Mouse (Mus musculus) megakaryocyte progenitor cell, adult 5-6 weeks (primary cell): Measurements from ENCODE around the gene Gm20773. TPM values are rescaled to one million over a fixed set of nuclear protein-coding genes. Genes with fewer than 3 reads are reported as not detected.
"Not testable (repeated sequence)": the region's sequence is repeated elsewhere in the genome, so short reads cannot be mapped to it uniquely, and the experiment has no call there.

Experiments
- ATAC-seq: replicated peaks from 2 replicates; pipeline ENCODE4 v1.8.0; 2016; ENCODE audit warnings: mild to moderate bottlenecking, moderate TSS enrichment, inconsistent platforms; ENCODE audit not compliant: poor library complexity
- total RNA-seq, 2 experiments: library from RNA; stranded (forward) in 1 of 2; stranded (reverse) in 1 of 2; fragments of 157-497, 149-512 nt in 1 of 2; fragments of 200-1000 nt in 1 of 2; gene quantifications; 2 replicates each; pipeline versions ENCODE4 v1.2.3 to v1.2.4; 2015 to 2017

The Gm20773 gene
- total RNA-seq (2015) (not detected in 2 replicates), total RNA-seq (2017) (not detected in 2 replicates)

- not testable (repeated sequence) for ATAC-seq
Measured at GRCm38 (mm10) chrY:13493726-13494125, at the start of gene Gm20773. Gm20773 (plus strand) TSS chrY:13494026.

DNA sequence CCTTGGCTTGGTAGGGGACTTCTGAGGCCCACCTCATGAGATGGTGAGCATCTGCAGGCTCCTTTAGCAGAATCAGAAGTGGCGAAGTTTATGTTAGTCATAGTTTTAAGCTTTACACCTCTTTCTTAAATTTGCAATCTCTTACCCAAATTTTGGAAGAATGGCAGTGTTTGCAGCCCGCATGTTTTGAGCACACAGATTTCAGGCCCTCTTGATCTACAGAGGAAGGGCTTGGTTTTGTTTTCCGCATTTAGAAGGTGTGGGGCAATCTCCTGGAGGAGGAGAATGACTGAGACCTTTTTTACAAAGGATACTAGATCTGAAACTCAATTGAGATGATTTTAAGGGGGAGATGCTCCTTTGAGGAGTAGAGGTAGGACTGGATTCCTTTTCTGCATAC, 28.3 kb upstream of the Gm20773 start, which contains the start of gene Gm21866:
Gene Gm21866 (minus strand): TSS at position 101 of the 400 bp plus-strand sequence.
- ATAC-seq = not testable (repeated sequence)

Other genes starting within 250 kb of the Gm20773 start
- not detected in 2 replicates for gene Gm21440, start 241.6 kb upstream of the Gm20773 start, total RNA-seq (2015)
- gene Gm21440, start 241.6 kb upstream of the Gm20773 start, total RNA-seq (2017) = not detected in 2 replicates
- gene Gm21454, start 241.6 kb upstream of the Gm20773 start, total RNA-seq (2015) = not detected in 2 replicates
- not detected in 2 replicates for gene Gm21454, start 241.6 kb upstream of the Gm20773 start, total RNA-seq (2017)
- not detected in 2 replicates for gene Gm21725, start 145.0 kb upstream of the Gm20773 start, total RNA-seq (2015)
- not detected in 2 replicates for gene Gm21725, start 145.0 kb upstream of the Gm20773 start, total RNA-seq (2017)
- gene Gm21866, start 28.4 kb upstream of the Gm20773 start, total RNA-seq (2015) = not detected in 2 replicates
- not detected in 2 replicates for gene Gm21866, start 28.4 kb upstream of the Gm20773 start, total RNA-seq (2017)